Mouse (Mus musculus) lung, postnatal 0 days (tissue): ENCODE measurements around the gene Fuca1.

Source experiments
- CTCF ChIP-seq: IDR thresholded peaks from 2 replicates; pipeline ENCODE4 v1.5.1; 2016; ENCODE audit warnings: antibody characterized with exemption, mild to moderate bottlenecking
- EP300 ChIP-seq: IDR thresholded peaks from 2 replicates; pipeline ENCODE4 v1.6.1; 2016; ENCODE audit warnings: antibody characterized with exemption, mild to moderate bottlenecking, control low read depth

- TF ChIP-seq CTCF (no peak), EP300 (no peak)
Observed at GRCm38 (mm10) chr4:135948142-135948541, 27.6 kb downstream of the Fuca1 start.
